Mouse (Mus musculus) Muller cell, postnatal 12 days (primary cell): ENCODE measurements around the gene Atic.

Experiments
- DNase-seq: peaks from one replicate; pipeline ENCODE4 v3.0.0-alpha.2; 2015; ENCODE audit errors: inconsistent ontology term

The Atic gene

DNA sequence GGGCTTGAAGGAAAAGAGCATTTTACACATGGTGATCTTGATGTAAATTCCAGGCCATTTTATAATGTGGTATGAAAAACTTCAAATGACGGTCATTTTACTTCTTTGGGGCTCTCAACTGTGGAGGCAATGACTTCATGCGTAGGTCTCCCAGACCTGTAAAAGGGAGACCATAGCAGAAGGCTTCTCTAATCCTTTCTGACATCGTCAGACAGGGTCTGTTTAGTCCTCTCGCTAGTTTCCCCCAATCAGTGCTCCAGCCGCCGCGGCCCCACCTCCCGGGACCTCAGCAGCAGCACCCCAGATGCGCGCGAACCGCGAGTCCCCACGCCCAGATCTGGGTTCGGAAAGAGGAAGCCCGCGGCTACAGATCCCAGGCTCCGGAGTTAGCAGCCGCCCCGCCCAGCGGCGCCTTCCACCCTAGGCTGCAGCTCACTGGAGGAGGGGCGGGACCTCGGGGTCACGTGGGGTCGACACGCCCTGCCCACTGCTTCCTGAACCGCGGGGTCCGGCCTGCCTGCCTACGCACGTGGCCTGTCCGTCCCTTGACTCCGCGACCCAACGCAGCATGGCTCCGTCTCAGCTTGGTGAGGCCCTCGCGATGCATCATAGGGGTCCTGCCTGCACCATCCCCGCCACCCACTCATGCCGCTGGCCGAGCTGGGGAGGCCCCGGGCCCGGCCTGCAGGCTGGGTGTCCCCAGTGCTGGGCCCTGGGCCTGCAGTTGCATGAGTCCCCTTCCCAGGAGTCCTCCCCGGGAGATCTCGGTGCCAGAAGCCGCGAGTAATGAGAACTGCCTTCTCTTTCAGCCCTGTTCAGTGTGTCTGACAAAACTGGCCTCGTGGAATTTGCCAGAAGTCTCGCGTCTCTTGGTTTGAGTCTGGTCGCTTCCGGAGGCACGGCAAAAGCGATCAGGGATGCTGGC, at the start of gene Atic:
Gene Atic, plus strand, starts transcription at position 463 of the 925 bp plus-strand sequence.
- DNase-seq = peak; percentile 98

DNA sequence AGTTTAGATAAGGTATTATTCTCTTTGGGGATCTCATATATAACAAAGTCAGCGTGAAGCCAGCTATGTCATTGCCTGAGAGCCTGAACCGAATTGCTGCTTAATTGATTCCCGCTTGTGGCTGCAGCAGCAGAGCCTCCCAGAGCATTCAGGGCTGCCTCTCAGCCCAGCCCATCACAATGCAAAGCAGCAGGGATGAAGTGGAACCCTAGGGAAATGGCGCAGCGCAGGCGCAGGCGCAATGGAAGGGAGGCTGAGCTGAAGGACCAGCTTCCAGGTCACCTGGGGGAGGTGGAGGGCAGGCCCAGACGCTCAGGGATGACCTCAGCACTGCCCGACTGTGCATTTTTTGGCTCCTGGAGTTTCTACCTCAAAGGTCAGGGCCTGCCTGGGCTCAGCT, 49.7 kb upstream of the Atic start:
- no peak for DNase-seq

DNA sequence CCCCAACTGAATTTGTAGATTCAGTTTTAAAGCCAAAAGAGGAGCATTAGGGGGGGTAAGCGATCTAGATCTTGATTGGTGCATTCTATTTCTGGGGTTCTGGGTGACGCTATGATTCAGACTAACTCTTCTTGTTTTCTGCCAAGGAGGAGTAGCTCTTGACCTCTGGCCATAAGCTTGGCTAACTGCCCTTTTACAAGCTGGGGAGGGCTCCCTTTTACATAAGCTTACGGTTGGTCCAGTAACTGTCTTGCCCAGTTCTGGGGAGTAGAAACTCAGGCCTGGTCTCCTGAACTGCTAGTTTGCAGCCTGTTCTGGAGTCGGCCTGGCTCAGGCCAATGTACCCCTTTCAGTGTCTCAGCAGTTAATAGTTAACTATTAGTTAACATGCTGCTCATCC, 41.9 kb upstream of the Atic start:
- DNase-seq = no peak

GRCm38 (mm10) chr1:71528808-71529648, 27.9 kb upstream of the Atic start:
- DNase-seq = no peak

GRCm38 (mm10) chr1:71530779-71531178, 26.2 kb upstream of the Atic start:
- DNase-seq = no peak

DNA sequence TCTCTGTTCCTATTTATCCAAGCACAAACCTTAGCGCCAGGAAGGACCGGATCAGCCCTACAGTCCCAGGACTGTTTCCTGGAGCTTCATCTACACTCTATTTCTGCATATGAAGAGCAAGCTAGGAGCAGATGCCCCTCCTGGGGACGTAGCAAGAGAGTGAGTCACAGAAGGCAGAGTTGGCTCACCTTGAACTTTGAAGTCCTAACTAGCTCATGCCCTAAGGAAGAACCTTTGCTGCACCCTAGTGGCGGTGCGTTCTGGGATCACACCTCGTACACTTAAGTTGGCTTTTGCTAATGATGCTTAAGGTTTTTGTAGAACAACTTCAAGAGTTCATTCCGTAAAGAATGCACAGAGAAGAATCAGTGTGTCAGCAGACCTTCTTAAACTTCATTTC, 25.3 kb upstream of the Atic start:
- peak; percentile 36 for DNase-seq

DNA sequence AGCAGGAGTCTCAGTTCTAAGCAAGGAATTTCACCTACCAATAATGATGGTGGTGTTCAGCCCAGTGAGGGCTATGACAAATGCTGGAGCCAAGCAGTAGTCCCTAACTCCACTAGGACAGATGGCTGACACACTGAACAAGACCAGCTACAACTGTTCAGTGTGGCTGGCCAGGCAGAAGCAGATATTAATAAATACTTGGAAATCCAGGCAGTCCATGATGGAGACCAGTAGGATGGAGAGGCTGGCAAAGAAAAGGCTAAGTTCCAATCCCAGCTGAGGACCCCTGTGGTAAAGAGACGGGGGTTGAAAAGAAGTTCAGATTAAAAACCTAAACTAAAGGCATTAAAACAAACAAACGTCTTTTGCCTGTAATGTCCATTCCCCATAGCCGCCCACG, 17.3 kb upstream of the Atic start:
- DNase-seq = no peak

- peak; percentile 69 for DNase-seq
Measured at GRCm38 (mm10) chr1:71540437-71540836, 16.5 kb upstream of the Atic start.

- DNase-seq = no peak
Measured at GRCm38 (mm10) chr1:71550626-71551195, 6.2 kb upstream of the Atic start.

- DNase-seq = no peak
Measured at GRCm38 (mm10) chr1:71560626-71561025, 3.7 kb downstream of the Atic start.

- no peak for DNase-seq
Measured at GRCm38 (mm10) chr1:71564291-71564690, 7.3 kb downstream of the Atic start.

DNA sequence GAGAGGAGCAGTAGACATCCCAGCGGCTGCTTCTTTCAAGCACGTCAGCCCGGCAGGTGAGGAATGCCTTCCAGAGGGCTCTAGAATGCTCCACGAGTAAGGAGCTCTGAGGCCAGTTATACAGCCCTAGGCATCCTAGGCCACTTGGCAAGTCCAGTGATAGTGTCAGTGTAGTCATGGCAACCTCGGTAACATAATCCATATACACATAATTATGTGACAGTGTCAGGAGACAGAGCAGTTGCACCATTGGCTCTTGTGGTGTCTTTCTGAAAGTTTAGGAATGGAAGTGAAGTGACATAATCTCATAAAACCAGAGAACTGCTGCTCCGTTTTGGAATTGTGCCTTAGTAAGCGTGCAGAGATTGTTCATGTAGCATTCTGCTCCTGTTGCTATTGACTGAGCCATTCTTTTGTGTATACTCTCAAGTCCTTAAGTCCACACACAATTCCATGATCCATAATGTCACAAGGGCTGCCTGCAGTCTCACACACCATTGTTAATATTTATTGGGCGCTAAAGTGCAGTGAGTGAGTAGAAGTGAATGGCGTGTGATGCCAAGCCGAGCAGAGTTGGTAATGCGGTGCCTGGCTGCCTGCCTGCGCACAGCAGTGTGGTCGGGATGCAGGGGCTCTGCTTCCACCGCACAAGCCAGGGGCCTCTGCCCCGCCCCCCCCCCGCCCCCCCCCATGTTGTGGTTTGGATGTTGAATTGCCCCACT, 11.1 kb downstream of the Atic start:
- DNase-seq = no peak

DNA sequence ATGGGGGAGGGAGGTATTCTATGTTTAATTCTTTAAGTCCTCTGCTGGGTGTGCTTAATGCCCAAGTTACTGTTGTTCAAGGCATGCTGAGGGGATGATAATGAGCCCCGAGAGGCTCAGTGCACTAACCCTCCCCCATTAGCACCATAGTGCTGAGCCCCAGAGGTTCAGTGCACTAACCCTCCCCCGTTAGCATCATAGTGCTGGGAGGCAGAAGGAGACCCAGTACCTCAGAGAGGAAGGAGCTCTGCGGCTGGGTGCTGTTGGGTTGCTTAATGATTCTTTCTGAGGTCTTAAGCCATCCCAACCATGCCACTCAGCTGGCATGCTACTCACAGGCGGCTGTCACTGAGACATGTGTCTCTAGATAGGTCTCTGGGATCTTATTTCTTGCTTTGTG, 13.2 kb downstream of the Atic start:
- DNase-seq = no peak

- DNase-seq = no peak
Measured at GRCm38 (mm10) chr1:71575987-71576386, 19.0 kb downstream of the Atic start.

GRCm38 (mm10) chr1:71576837-71577236, 19.9 kb downstream of the Atic start:
- no peak for DNase-seq

- peak; percentile 16 for DNase-seq
Measured at GRCm38 (mm10) chr1:71579526-71579925, 22.6 kb downstream of the Atic start.

- DNase-seq = no peak
Measured at GRCm38 (mm10) chr1:71580408-71580807, 23.5 kb downstream of the Atic start.

DNA sequence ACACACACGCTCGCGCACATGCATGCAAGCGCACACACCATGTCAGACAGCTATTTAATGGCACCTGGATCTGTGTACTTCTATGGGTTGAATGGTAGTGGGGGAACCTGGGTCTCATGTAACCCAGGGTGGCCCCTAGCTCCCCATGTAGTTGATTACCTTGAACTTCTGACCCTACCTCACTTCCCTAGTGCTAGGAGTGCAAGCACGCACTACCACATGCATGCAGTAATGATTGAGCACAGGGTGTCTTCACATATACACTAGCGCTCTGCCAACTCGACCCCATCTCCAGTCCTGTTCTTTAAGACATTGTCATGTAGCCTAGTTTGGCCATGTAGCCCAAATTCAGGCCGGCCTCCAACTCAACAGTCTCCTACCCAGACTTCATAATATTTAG, 26.4 kb downstream of the Atic start:
- no peak for DNase-seq

DNA sequence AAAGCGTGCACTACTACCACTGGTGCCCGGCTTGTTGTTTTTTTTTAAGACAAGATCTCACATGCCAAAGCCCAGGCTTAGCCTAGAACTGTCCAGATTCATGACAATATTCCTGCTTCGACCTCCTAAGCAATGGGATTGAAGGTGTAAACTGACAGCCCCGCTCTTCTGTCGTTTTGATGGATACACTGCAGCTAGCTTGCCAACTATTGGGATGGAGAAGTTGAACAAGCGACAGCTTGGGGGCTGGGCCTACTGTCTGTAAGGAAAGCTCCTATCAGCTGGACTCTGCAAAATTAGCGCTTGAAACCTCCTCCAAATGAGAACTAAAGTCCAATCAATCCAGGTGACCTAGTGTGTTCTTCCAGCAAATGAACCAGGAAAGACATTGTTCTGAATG, 26.9 kb downstream of the Atic start:
- DNase-seq = no peak

GRCm38 (mm10) chr1:71586658-71587057, 29.7 kb downstream of the Atic start:
- DNase-seq = no peak

GRCm38 (mm10) chr1:71590038-71590437, 33.1 kb downstream of the Atic start:
- no peak for DNase-seq

DNA sequence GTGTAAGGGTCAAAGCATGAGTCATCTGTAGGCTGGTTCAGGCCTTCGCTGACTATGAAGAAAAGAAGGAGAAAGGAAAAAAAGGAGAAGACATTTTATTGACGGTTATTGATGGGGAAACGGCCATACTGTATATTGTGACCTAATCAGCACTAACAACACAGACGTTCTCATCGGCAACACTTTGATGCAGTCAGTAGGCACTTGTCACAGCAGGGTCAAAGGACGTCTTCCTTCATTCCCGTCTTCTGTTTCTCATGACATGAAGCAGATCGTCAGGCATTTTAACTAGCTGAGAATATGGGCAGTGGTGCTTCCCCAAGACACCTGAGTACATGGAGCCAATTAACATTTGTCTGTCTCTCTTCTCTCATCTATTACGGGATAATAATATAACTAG, 36.2 kb downstream of the Atic start:
- no peak for DNase-seq
